Mouse (Mus musculus): ENCODE results near the gene Trim8. TPM values are rescaled to one million over a fixed set of nuclear protein-coding genes. Genes with fewer than 3 reads are reported as not detected.

The Trim8 gene
- polyA plus RNA-seq, 1 experiment from 2014 or later = 34.1 TPM

GRCm38 (mm10) chr19:46463446-46463845, 38.1 kb upstream of the Trim8 start:
- H3K27ac ChIP-seq (ENCODE audit: low read length) = no peak overlapping the region

GRCm38 (mm10) chr19:46466160-46466559, 35.3 kb upstream of the Trim8 start:
- Histone ChIP-seq H3K27ac (ENCODE audit: low read length) (no peak overlapping the region), H3K4me1 (ENCODE audit: insufficient read depth, low read depth, low read length) (peaks cover 9% of the 10 kb centered on the region; the same call in 1 of the 2 replicates), H3K27me3 (replicated peaks; ENCODE audit: insufficient read depth, low read length) (no peaks in the 10 kb centered on the region), H3K4me3 (ENCODE audit: low read depth, low read length) (no peak overlapping the region), H3K4me2 (replicated peaks; ENCODE audit: low read depth, low read length) (no peak overlapping the region), H3K9ac (replicated peaks; ENCODE audit: low read depth) (no peak overlapping the region), H3K9me3 (ENCODE audit: low read length) (no peaks in the 10 kb centered on the region), H3K36me3 (ENCODE audit: insufficient read depth, low read length) (0 out of 2 replicates have a peak, but pooled peaks cover 3% of the 10 kb centered on the region)
- 67% methylated on average over 6 of the region's 6 CpGs for WGBS
- DNase-seq (ENCODE audit: low spot score) = no peak
- no peak for ATAC-seq
- TF ChIP-seq EP300 (IDR thresholded peaks at IDR 0.05) (no peak), CTCF (IDR thresholded peaks at IDR 0.05) (no peak)

More at GRCm38 (mm10) chr19:46463446-46463845, 38.1 kb upstream of the Trim8 start:
- ATAC-seq (no peak), DNase-seq (ENCODE audit: low spot score) (no peak)
- H3K9me3 ChIP-seq (ENCODE audit: low read length) = no peaks in the 10 kb centered on the region
- 0 out of 2 replicates have a peak, but pooled peaks cover under 1% of the 10 kb centered on the region for H3K36me3 ChIP-seq (ENCODE audit: insufficient read depth, low read length)
- no peak overlapping the region for H3K4me3 ChIP-seq (ENCODE audit: low read depth, low read length)
- H3K9ac ChIP-seq (replicated peaks; ENCODE audit: low read depth) = no peak overlapping the region
- H3K4me2 ChIP-seq (replicated peaks; ENCODE audit: low read depth, low read length) = no peak overlapping the region
- peaks cover 7% of the 10 kb centered on the region; the same call in 1 of the 2 replicates for H3K4me1 ChIP-seq (ENCODE audit: insufficient read depth, low read depth, low read length)
- no peaks in the 10 kb centered on the region for H3K27me3 ChIP-seq (replicated peaks; ENCODE audit: insufficient read depth, low read length)
- WGBS = 96% methylated on average over 4 of the region's 4 CpGs
- TF ChIP-seq CTCF (IDR thresholded peaks at IDR 0.05) (0 out of 2 replicates have a peak, but pooled peaks have one; percentile 13), EP300 (IDR thresholded peaks at IDR 0.05) (no peak)

- no peaks in the 10 kb centered on the region for H3K27me3 ChIP-seq (replicated peaks; ENCODE audit: insufficient read depth, low read length)
- H3K9ac ChIP-seq (replicated peaks; ENCODE audit: low read depth) = no peak overlapping the region
- no peak overlapping the region for H3K4me3 ChIP-seq (ENCODE audit: low read depth, low read length)
- H3K27ac ChIP-seq (ENCODE audit: low read length) = no peak overlapping the region
- H3K9me3 ChIP-seq (ENCODE audit: low read length) = no peaks in the 10 kb centered on the region
- no peak overlapping the region for H3K4me2 ChIP-seq (replicated peaks; ENCODE audit: low read depth, low read length)
- 0 out of 2 replicates have a peak, but pooled peaks cover 3% of the 10 kb centered on the region for H3K36me3 ChIP-seq (ENCODE audit: insufficient read depth, low read length)
- 48% methylated on average over 3 of the region's 3 CpGs for WGBS
- peaks cover 18% of the 10 kb centered on the region; the same call in 1 of the 2 replicates for H3K4me1 ChIP-seq (ENCODE audit: insufficient read depth, low read depth, low read length)
- TF ChIP-seq EP300 (IDR thresholded peaks at IDR 0.05) (no peak), CTCF (IDR thresholded peaks at IDR 0.05) (no peak)
- DNase-seq (ENCODE audit: low spot score) = peak; percentile 54
- peak; percentile 12; the same call in 1 of the 2 replicates for ATAC-seq
Observed at GRCm38 (mm10) chr19:46467051-46467503, 34.4 kb upstream of the Trim8 start.

- peak; percentile 56 for ATAC-seq
- no peak overlapping the region for H3K9ac ChIP-seq (replicated peaks; ENCODE audit: low read depth)
- no peak overlapping the region for H3K4me2 ChIP-seq (replicated peaks; ENCODE audit: low read depth, low read length)
- no peak overlapping the region for H3K4me3 ChIP-seq (ENCODE audit: low read depth, low read length)
- peak; percentile 20; the same call in 1 of the 2 replicates for TF ChIP-seq EP300 (IDR thresholded peaks at IDR 0.05)
- no peak for TF ChIP-seq CTCF (IDR thresholded peaks at IDR 0.05)
- H3K36me3 ChIP-seq (ENCODE audit: insufficient read depth, low read length) = 0 out of 2 replicates have a peak, but pooled peaks cover 3% of the 10 kb centered on the region
- WGBS = 23% methylated on average over 17 of the region's 17 CpGs
- H3K4me1 ChIP-seq (ENCODE audit: insufficient read depth, low read depth, low read length) = peaks cover 20% of the 10 kb centered on the region; the same call in 1 of the 2 replicates
- DNase-seq (ENCODE audit: low spot score) = peak; percentile 72
- peak overlapping the region; percentile 83 for H3K27ac ChIP-seq (ENCODE audit: low read length)
- H3K9me3 ChIP-seq (ENCODE audit: low read length) = no peaks in the 10 kb centered on the region
- H3K27me3 ChIP-seq (replicated peaks; ENCODE audit: insufficient read depth, low read length) = no peaks in the 10 kb centered on the region
Observed at GRCm38 (mm10) chr19:46470364-46471240, 30.9 kb upstream of the Trim8 start.

GRCm38 (mm10) chr19:46471324-46472093, 30.0 kb upstream of the Trim8 start:
- no peak overlapping the region for H3K4me2 ChIP-seq (replicated peaks; ENCODE audit: low read depth, low read length)
- peak; percentile 66 for ATAC-seq
- H3K9me3 ChIP-seq (ENCODE audit: low read length) = no peaks in the 10 kb centered on the region
- TF ChIP-seq EP300 (IDR thresholded peaks at IDR 0.05) = no peak
- no peak for TF ChIP-seq CTCF (IDR thresholded peaks at IDR 0.05)
- no peak overlapping the region for H3K9ac ChIP-seq (replicated peaks; ENCODE audit: low read depth)
- DNase-seq (ENCODE audit: low spot score) = peak; percentile 42
- H3K27me3 ChIP-seq (replicated peaks; ENCODE audit: insufficient read depth, low read length) = no peaks in the 10 kb centered on the region
- WGBS = 12% methylated on average over 10 of the region's 10 CpGs
- 0 out of 2 replicates have a peak, but pooled peaks cover 3% of the 10 kb centered on the region for H3K36me3 ChIP-seq (ENCODE audit: insufficient read depth, low read length)
- peak overlapping the region; percentile 83 for H3K27ac ChIP-seq (ENCODE audit: low read length)
- peaks cover 20% of the 10 kb centered on the region; the same call in 1 of the 2 replicates for H3K4me1 ChIP-seq (ENCODE audit: insufficient read depth, low read depth, low read length)
- H3K4me3 ChIP-seq (ENCODE audit: low read depth, low read length) = no peak overlapping the region

Data from lung, postnatal 0 days (tissue).